Mouse (Mus musculus) right cerebral cortex, postnatal 25 days (tissue): ENCODE data around the gene Phf13.
"Not testable (repeated sequence)": the region's sequence is repeated elsewhere in the genome, so short reads cannot be mapped to it uniquely, and the experiment has no call there.

Experiments
- DNase-seq: peaks from one replicate; pipeline ENCODE4 v3.0.0; 2022

The Phf13 gene

GRCm38 (mm10) chr4:151996173-151996950, at the start of gene Phf13:
Gene Phf13 (minus strand): TSS chr4:151996258.
- DNase-seq = peak; percentile 99

GRCm38 (mm10) chr4:152044609-152045008, 48.6 kb upstream of the Phf13 start:
- DNase-seq = no peak

GRCm38 (mm10) chr4:152043171-152043570, 47.1 kb upstream of the Phf13 start:
- DNase-seq = no peak

- DNase-seq = no peak
These were observed 46.0 kb upstream of the Phf13 start for GRCm38 (mm10) chr4:152041924-152042641.

- no peak for DNase-seq
These were observed 43.8 kb upstream of the Phf13 start for GRCm38 (mm10) chr4:152039831-152040310.

- DNase-seq = peak; percentile 93
These were observed 43.1 kb upstream of the Phf13 start, which contains the start of gene Nol9 for GRCm38 (mm10) chr4:152038985-152039830. Gene Nol9 (plus strand): TSS chr4:152039321.

- no peak for DNase-seq
These were observed 42.3 kb upstream of the Phf13 start, which contains the start of gene Tas1r1 for GRCm38 (mm10) chr4:152038225-152038984. Gene Tas1r1 (minus strand): TSS chr4:152038568.

GRCm38 (mm10) chr4:152036464-152036863, 40.4 kb upstream of the Phf13 start:
- not testable (repeated sequence) for DNase-seq

- DNase-seq = no peak
These were observed 36.9 kb upstream of the Phf13 start for GRCm38 (mm10) chr4:152032922-152033321.

- DNase-seq = no peak
These were observed 33.9 kb upstream of the Phf13 start for GRCm38 (mm10) chr4:152029997-152030396.

- no peak for DNase-seq
These were observed 33.0 kb upstream of the Phf13 start for GRCm38 (mm10) chr4:152029087-152029486.

GRCm38 (mm10) chr4:152028456-152028855, 32.4 kb upstream of the Phf13 start:
- no peak for DNase-seq

GRCm38 (mm10) chr4:152027524-152027923, 31.5 kb upstream of the Phf13 start, which contains the start of gene Zbtb48:
Gene Zbtb48 (minus strand): TSS chr4:152027671.
- peak; percentile 97 for DNase-seq

- no peak for DNase-seq
These were observed 30.9 kb upstream of the Phf13 start for GRCm38 (mm10) chr4:152026751-152027508.

- no peak for DNase-seq
These were observed 28.5 kb upstream of the Phf13 start for GRCm38 (mm10) chr4:152024525-152024924.

- no peak for DNase-seq
These were observed 26.4 kb upstream of the Phf13 start for GRCm38 (mm10) chr4:152022506-152022905.

- no peak for DNase-seq
These were observed 25.6 kb upstream of the Phf13 start for GRCm38 (mm10) chr4:152021568-152022097.

GRCm38 (mm10) chr4:152020024-152020423, 24.0 kb upstream of the Phf13 start:
- no peak for DNase-seq

- no peak for DNase-seq
These were observed 23.0 kb upstream of the Phf13 start for GRCm38 (mm10) chr4:152019073-152019472.

- DNase-seq = no peak
These were observed 17.2 kb upstream of the Phf13 start for GRCm38 (mm10) chr4:152013036-152013813.
